Mouse (Mus musculus): Measurements from ENCODE around the gene Vps52. TPM values are rescaled to one million over a fixed set of nuclear protein-coding genes. Genes with fewer than 3 reads are reported as not detected.
"Not testable (repeated sequence)": the region's sequence is repeated elsewhere in the genome, so short reads cannot be mapped to it uniquely, and the experiment has no call there.

The Vps52 gene
- polyA plus RNA-seq, 1 experiment from 2014 or later, result 43.8 TPM

GRCm38 (mm10) chr17:33948905-33949537 is 6.6 kb upstream of the Vps52 start:
- ATAC-seq (ENCODE audit: insufficient read depth, low FRiP score, low TSS enrichment), result no peak
- Histone ChIP-seq H3K36me3 (ENCODE audit: control insufficient read depth, insufficient read depth, low read length) (peaks cover 16% of the 10 kb centered on the region), H3K27me3 (ENCODE audit: control insufficient read depth, insufficient read depth, low read length) (no peaks in the 10 kb centered on the region), H3K4me3 (ENCODE audit: low read depth, low read length) (no peak overlapping the region), H3K4me1 (ENCODE audit: control insufficient read depth, insufficient read depth, low read length) (peaks cover 31% of the 10 kb centered on the region), H3K4me2 (ENCODE audit: low read depth) (no peak overlapping the region), H3K9me3 (ENCODE audit: control insufficient read depth, low read length) (no peaks in the 10 kb centered on the region), H3K9ac (ENCODE audit: low read length) (no peak overlapping the region), H3K27ac (ENCODE audit: low read depth, low read length) (no peak overlapping the region)
- 92% methylated on average over 19 of the region's 19 CpGs for WGBS
- no peak for DNase-seq (ENCODE audit: low spot score)

GRCm38 (mm10) chr17:33950131-33950625 is 5.4 kb upstream of the Vps52 start:
- H3K27ac ChIP-seq (ENCODE audit: low read depth, low read length), result 0 out of 2 replicates have a peak overlapping the region, but pooled peaks have one; percentile 17
- no peaks in the 10 kb centered on the region for H3K9me3 ChIP-seq (ENCODE audit: control insufficient read depth, low read length)
- H3K4me1 ChIP-seq (ENCODE audit: control insufficient read depth, insufficient read depth, low read length), result peaks cover 39% of the 10 kb centered on the region
- H3K4me3 ChIP-seq (ENCODE audit: low read depth, low read length), result peak overlapping the region; percentile 39; the same call in 1 of the 2 replicates
- no peaks in the 10 kb centered on the region for H3K27me3 ChIP-seq (ENCODE audit: control insufficient read depth, insufficient read depth, low read length)
- peaks cover 10% of the 10 kb centered on the region; the same call in 1 of the 2 replicates for H3K36me3 ChIP-seq (ENCODE audit: control insufficient read depth, insufficient read depth, low read length)
- H3K4me2 ChIP-seq (ENCODE audit: low read depth), result peak overlapping the region; percentile 82
- H3K9ac ChIP-seq (ENCODE audit: low read length), result peak overlapping the region; percentile 69
- DNase-seq (ENCODE audit: low spot score) (no peak), ATAC-seq (ENCODE audit: insufficient read depth, low FRiP score, low TSS enrichment) (no peak)
- 72% methylated on average over 10 of the region's 10 CpGs for WGBS

- H3K27ac ChIP-seq (ENCODE audit: low read depth, low read length), result peak within 1 kb of the TSS; percentile 86
- H3K4me3 ChIP-seq (ENCODE audit: low read depth, low read length), result peak within 1 kb of the TSS; percentile 39
- peaks cover 10% of the 10 kb centered on the region; the same call in 1 of the 2 replicates for H3K36me3 ChIP-seq (ENCODE audit: control insufficient read depth, insufficient read depth, low read length)
- H3K27me3 ChIP-seq (ENCODE audit: control insufficient read depth, insufficient read depth, low read length), result no peaks in the 10 kb centered on the region
- WGBS, result under 1% methylated on average over 45 of the region's 45 CpGs
- H3K4me1 ChIP-seq (ENCODE audit: control insufficient read depth, insufficient read depth, low read length), result peaks cover 39% of the 10 kb centered on the region
- peak; percentile 51 for ATAC-seq (ENCODE audit: insufficient read depth, low FRiP score, low TSS enrichment)
- peak; percentile 86 for DNase-seq (ENCODE audit: low spot score)
- H3K4me2 ChIP-seq (ENCODE audit: low read depth), result peak within 1 kb of the TSS; percentile 82
- no peaks in the 10 kb centered on the region for H3K9me3 ChIP-seq (ENCODE audit: control insufficient read depth, low read length)
- H3K9ac ChIP-seq (ENCODE audit: low read length), result peak within 1 kb of the TSS; percentile 69
Observed at GRCm38 (mm10) chr17:33951021-33951946, 4.3 kb upstream of the Vps52 start, which contains the start of gene B3galt4. B3galt4 (minus strand) TSS chr17:33951488.

- H3K9me3 ChIP-seq (ENCODE audit: control insufficient read depth, low read length); H3K9ac ChIP-seq (ENCODE audit: low read length); ATAC-seq (ENCODE audit: insufficient read depth, low FRiP score, low TSS enrichment); H3K27me3 ChIP-seq (ENCODE audit: control insufficient read depth, insufficient read depth, low read length); DNase-seq (ENCODE audit: low spot score): not testable (repeated sequence)
- Histone ChIP-seq H3K4me1 (ENCODE audit: control insufficient read depth, insufficient read depth, low read length) (peaks cover 43% of the 10 kb centered on the region), H3K4me2 (ENCODE audit: low read depth) (peak overlapping the region; percentile 82; the same call in 1 of the 2 replicates), H3K27ac (ENCODE audit: low read depth, low read length) (peak overlapping the region; percentile 86; the same call in 1 of the 2 replicates), H3K36me3 (ENCODE audit: control insufficient read depth, insufficient read depth, low read length) (peaks cover 10% of the 10 kb centered on the region; the same call in 1 of the 2 replicates), H3K4me3 (ENCODE audit: low read depth, low read length) (peak overlapping the region; percentile 39)
- WGBS, result 81% methylated on average over 13 of the region's 13 CpGs
Observed at GRCm38 (mm10) chr17:33952015-33952414, 3.6 kb upstream of the Vps52 start.

- H3K36me3 ChIP-seq (ENCODE audit: control insufficient read depth, insufficient read depth, low read length), result peaks cover 8% of the 10 kb centered on the region; the same call in 1 of the 2 replicates
- H3K9me3 ChIP-seq (ENCODE audit: control insufficient read depth, low read length), result no peaks in the 10 kb centered on the region
- ATAC-seq (ENCODE audit: insufficient read depth, low FRiP score, low TSS enrichment), result no peak
- H3K4me2 ChIP-seq (ENCODE audit: low read depth), result no peak overlapping the region
- WGBS, result 84% methylated on average over 4 of the region's 4 CpGs
- DNase-seq (ENCODE audit: low spot score), result no peak
- H3K4me3 ChIP-seq (ENCODE audit: low read depth, low read length), result peak overlapping the region; percentile 15
- H3K27ac ChIP-seq (ENCODE audit: low read depth, low read length), result no peak overlapping the region
- peaks cover 43% of the 10 kb centered on the region for H3K4me1 ChIP-seq (ENCODE audit: control insufficient read depth, insufficient read depth, low read length)
- no peaks in the 10 kb centered on the region for H3K27me3 ChIP-seq (ENCODE audit: control insufficient read depth, insufficient read depth, low read length)
- H3K9ac ChIP-seq (ENCODE audit: low read length), result peak overlapping the region; percentile 11; the same call in 1 of the 2 replicates
Observed at GRCm38 (mm10) chr17:33952879-33953278, 2.7 kb upstream of the Vps52 start.

- Histone ChIP-seq H3K27ac (ENCODE audit: low read depth, low read length) (no peak overlapping the region), H3K36me3 (ENCODE audit: control insufficient read depth, insufficient read depth, low read length) (peaks cover 8% of the 10 kb centered on the region; the same call in 1 of the 2 replicates), H3K4me1 (ENCODE audit: control insufficient read depth, insufficient read depth, low read length) (peaks cover 43% of the 10 kb centered on the region), H3K27me3 (ENCODE audit: control insufficient read depth, insufficient read depth, low read length) (no peaks in the 10 kb centered on the region), H3K9ac (ENCODE audit: low read length) (peak overlapping the region; percentile 11; the same call in 1 of the 2 replicates), H3K4me2 (ENCODE audit: low read depth) (peak overlapping the region; percentile 4), H3K9me3 (ENCODE audit: control insufficient read depth, low read length) (no peaks in the 10 kb centered on the region), H3K4me3 (ENCODE audit: low read depth, low read length) (peak overlapping the region; percentile 15)
- DNase-seq (ENCODE audit: low spot score) (no peak), ATAC-seq (ENCODE audit: insufficient read depth, low FRiP score, low TSS enrichment) (no peak)
- 95% methylated on average over 3 of the region's 3 CpGs for WGBS
Observed at GRCm38 (mm10) chr17:33953310-33953709, 2.3 kb upstream of the Vps52 start.

- Histone ChIP-seq H3K27ac (ENCODE audit: low read depth, low read length) (0 out of 2 replicates have a peak overlapping the region, but pooled peaks have one; percentile 86), H3K4me3 (ENCODE audit: low read depth, low read length) (peak overlapping the region; percentile 85), H3K4me1 (ENCODE audit: control insufficient read depth, insufficient read depth, low read length) (peaks cover 43% of the 10 kb centered on the region), H3K4me2 (ENCODE audit: low read depth) (peak overlapping the region; percentile 99), H3K27me3 (ENCODE audit: control insufficient read depth, insufficient read depth, low read length) (no peaks in the 10 kb centered on the region), H3K36me3 (ENCODE audit: control insufficient read depth, insufficient read depth, low read length) (peaks cover 11% of the 10 kb centered on the region), H3K9me3 (ENCODE audit: control insufficient read depth, low read length) (no peaks in the 10 kb centered on the region), H3K9ac (ENCODE audit: low read length) (peak overlapping the region; percentile 99)
- WGBS, result 38% methylated on average over 5 of the region's 5 CpGs
- DNase-seq (ENCODE audit: low spot score) (no peak), ATAC-seq (ENCODE audit: insufficient read depth, low FRiP score, low TSS enrichment) (no peak)
Observed at GRCm38 (mm10) chr17:33953961-33954565, 1.5 kb upstream of the Vps52 start.

All from neural tube, embryonic 11.5 days (tissue).